Mouse (Mus musculus): ENCODE measurements around the gene Car1. TPM values are rescaled to one million over a fixed set of nuclear protein-coding genes. Genes with fewer than 3 reads are reported as not detected.
"Not testable (repeated sequence)": the region's sequence is repeated elsewhere in the genome, so short reads cannot be mapped to it uniquely, and the experiment has no call there.

Car1 gene
- total RNA-seq (2022) = under 1 TPM in 1 of 4 experiments, not detected in 3; 0.24 TPM

GRCm38 (mm10) chr3:14808211-14808610, at the start of gene Car1:
Gene Car1 (minus strand): TSS chr3:14808368.
- no peak for DNase-seq

- DNase-seq = no peak
Observed at GRCm38 (mm10) chr3:14857874-14858273, 49.7 kb upstream of the Car1 start.

DNA sequence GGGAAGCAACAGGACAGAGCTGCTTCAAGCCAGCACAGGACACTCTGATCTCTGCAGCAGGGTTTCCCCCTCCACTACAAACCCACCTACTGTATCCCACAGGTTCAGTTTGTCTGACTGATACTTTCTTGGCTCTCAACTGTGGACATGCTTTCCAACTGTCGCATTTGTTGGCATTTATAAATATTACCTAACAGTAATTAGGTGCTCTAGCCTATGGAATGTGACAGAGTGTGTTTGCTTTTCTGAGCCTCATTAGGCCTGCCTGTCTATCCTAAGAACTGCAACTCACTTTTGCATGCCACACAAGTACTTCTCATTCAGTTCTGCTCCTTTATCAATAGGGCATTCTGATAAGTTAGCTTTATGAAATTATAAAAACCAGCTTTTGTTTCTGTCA, 46.3 kb upstream of the Car1 start:
- no peak for DNase-seq

GRCm38 (mm10) chr3:14853966-14854365, 45.8 kb upstream of the Car1 start:
- DNase-seq = no peak

DNA sequence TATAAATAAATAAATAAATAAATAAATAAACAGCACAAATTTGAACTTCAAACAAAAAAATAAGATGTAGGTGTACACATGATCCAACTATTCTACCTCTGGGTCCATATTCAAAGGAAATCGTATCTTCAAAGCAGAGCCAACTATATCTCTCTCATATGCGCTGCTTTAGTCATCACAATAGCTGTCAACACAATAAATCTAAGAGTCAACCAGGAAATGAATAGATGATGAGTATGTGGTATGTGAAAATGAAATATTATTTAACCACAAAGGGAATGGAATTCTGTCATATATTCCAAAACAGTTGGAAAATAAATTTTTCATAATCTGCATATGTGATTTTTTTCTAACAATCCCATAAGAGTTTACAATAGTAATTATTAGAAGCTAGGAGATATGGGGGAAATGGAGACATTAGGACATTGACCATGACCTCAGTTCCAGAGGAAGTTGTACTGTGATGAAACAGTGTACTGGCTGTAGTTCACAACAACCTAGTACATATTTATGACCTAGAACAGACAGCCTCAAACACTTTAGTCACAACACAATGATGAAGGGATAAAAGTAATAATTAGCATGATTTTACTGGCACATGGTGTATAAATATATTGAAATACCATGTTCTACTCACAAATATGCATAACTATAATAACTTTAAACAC, 40.6 kb upstream of the Car1 start:
- no peak for DNase-seq

GRCm38 (mm10) chr3:14839466-14840118, 31.4 kb upstream of the Car1 start:
- DNase-seq = no peak

GRCm38 (mm10) chr3:14838936-14839335, 30.8 kb upstream of the Car1 start:
- no peak for DNase-seq

- peak; percentile 25 for DNase-seq
Observed at GRCm38 (mm10) chr3:14832766-14833165, 24.6 kb upstream of the Car1 start.

DNA sequence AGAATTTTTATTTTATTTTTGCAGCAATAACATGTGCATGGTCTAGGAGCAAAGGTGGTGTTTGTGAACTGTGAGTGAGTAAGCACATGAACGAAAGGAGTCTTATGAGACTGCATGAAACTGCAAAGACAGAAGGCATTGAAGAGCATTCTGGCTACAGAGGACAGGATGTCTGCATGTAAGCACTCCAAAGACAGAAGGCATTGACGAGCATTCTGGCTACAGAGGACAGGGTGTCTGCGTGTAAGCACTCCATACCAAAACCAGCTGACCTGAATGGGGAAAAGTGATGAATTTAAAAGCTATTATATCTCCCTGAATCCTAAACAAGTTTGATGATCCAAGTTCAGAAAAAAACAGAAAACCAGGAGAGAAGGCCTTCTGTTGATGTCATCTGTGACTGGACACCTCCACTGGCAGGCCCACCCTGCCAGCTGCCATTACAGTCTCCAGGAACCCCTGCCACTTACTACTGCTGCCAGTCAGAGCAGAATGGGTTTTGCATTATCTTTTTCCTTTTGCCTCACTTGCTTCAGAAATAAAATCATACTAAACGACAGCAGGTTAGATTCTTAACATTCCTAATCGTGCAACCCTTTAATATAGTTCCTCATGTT, 23.2 kb upstream of the Car1 start:
- no peak for DNase-seq

DNA sequence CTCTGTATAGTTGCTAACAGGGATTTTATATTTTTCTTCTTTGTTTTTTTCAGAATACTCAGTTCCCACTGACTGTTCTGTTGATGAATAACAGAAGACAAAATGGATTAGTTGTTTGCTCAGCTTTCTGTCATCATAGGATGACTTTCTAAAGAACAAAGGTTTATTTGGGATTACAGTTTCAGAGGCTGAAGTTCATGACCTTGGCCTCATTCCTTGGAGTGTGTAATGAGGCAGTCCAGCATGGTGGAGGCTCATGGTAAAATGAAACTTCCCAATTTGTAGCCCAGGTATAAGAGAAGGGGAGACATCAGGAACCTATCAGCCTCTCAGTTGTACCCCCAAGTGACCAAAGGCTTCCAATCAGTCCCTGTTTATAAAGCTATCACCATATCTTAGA, 20.7 kb upstream of the Car1 start:
- DNase-seq = no peak

- DNase-seq = no peak
Observed at GRCm38 (mm10) chr3:14819844-14820504, 11.8 kb upstream of the Car1 start.

DNA sequence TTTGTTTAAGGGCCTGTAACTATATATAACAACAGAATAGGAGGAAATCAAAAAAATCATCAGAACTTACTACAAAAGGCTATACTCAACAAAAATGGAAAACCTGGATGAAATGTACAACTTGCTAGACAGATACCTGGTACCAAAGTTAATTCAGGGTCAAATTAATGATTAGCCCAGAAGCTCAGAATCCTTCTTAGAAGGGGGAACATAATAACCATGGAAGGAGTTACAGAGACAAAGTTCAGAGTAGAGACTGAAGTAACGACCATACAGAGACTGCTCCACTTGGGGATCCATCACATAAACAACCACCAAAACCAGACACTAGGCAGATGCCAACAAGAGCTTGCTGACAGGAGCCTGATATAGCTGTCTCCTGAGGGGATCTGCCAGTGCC, 7.2 kb upstream of the Car1 start:
- not testable (repeated sequence) for DNase-seq

- DNase-seq = no peak
Observed at GRCm38 (mm10) chr3:14806702-14807101, 1.5 kb downstream of the Car1 start.

- DNase-seq = no peak
Observed at GRCm38 (mm10) chr3:14805962-14806361, 2.2 kb downstream of the Car1 start.

DNA sequence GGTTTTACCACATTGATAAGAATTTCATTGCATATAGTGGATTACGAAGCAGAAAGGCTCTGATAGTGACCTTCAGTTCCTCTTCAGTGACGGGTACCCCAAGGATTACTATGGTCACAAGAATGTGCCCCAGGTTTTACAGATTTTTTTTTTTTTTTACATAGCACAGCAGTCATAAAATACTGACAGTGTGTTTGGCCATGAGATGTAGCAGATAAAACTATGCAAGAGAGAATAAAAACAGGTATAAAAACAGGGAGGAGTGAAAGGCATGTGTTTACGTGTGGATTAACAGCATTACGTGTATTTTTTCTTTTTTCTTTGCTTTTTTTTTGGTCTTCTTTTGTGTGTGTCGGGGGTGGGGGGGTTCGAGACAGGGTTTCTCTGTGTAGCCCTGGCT, 3.3 kb downstream of the Car1 start:
- no peak for DNase-seq

DNA sequence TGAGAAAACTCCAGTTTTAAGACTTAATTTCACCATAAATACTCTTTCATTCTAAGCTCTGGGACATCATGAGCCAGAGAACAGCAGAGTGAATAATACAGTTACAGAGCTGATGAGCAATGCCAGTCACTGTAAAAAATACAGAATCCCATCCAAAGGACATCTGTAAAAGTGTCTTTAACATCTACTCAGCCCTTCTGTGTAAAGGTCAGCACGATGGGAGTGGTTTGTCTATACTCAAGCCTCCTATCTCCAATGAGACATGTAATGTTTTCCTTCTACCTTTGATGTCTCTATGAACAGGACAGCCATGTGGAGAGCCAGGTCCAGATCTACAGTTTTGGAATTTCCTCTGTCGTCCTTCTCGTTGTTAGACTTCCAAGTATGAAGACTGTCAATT, 11.1 kb downstream of the Car1 start:
- DNase-seq = no peak

DNA sequence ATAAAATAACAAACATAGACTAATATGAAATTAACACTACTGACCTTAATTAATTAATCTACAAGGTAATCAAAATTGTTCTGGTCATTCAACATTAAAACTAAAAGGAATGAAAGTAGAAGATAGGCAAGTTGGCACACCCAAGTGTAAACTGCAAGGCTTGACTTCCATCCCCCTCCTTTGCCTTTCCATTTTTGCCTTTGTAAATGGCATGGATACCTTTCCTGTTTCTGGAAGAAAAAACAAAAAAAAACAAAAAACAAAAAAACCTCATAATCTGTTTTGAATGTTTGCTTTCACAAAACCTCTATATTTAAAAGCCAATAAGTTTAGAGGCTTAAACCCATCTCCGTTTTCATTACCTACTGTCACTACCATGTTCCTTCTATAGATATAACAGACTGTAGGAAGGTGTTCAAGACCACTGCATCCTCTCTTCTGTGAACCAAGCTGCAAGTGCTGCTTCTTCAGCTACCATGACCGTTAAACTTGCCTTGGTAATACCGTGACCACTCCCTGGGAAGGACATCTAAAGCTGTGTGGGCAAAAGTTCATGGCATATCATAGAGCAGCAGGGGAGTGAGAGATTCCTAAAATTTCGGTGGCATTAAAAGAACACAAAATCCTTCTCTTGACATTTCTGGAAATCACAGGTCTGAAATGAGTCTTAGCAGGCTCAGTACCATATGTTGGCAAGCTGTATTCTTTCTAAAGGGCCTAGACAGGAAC, 12.7 kb downstream of the Car1 start:
- no peak for DNase-seq

DNA sequence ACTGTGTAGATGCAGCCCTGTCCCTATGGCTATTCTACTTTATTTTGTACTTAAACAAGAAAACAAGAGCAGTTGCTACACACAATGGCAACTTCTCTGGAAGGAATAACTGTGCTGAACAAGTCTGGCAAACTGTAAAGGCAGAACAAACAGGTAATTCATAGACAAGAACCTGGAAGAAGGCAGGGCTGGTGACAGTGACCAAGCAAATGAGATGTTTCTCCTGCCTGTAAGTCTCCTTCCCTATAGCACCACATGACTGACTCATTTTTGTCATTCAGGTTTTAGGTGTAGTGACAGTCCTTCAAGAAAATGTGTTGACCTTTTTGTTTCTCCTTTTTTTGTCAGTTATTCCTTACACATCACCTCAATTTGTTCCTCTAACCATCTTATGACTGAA, 16.1 kb downstream of the Car1 start:
- DNase-seq = no peak

- no peak for DNase-seq
Observed at GRCm38 (mm10) chr3:14787607-14788006, 20.6 kb downstream of the Car1 start.

- no peak for DNase-seq
Observed at GRCm38 (mm10) chr3:14787136-14787535, 21.0 kb downstream of the Car1 start.

DNA sequence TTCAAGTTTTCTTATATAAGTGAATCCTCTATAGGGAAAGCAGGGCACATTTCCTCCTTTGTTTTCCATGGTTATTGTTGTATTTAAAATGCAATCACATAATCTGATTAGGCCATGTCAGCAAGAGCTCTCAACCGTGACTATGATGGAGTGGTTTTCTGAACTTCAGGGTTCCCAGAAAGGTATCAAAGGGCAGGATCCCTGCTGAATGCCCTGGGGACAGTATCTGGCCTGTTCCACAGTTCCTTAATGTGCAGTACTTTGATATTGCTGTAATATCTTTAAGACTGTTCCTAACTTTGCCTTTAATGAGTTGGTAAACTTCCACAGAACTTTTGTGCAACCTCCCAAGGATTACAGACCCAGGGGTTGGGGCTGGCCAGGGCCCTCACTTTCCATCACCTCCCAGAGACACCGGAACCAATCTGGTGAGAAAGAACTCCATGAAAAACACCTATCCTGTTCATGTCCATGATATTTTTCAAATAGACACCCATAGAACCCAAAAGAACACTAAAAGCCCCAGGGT, 21.6 kb downstream of the Car1 start:
- no peak for DNase-seq

DNA sequence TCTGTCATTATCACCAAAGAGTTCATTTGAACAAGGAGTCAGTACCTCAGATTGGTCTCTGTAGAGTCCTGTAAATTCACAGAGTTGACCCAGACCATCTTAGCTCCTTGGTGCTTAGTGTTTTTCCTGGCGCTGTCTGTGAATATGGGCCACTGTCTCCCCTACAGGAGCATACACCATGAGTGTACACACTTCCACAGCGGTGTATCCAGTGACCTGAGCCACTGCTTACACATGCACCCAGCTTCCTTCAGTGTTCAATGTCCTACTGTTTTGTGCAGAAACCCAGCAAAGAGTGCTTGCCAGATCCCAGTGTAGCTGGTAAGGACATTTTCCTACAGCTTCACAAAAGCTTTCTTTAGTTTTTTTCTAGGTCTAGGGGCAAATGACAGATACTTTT, 22.8 kb downstream of the Car1 start:
- DNase-seq = no peak

All from adrenal gland, adult 8-10 months (tissue).